Mouse (Mus musculus) lung, embryonic 16.5 days (tissue): ENCODE measurements around the gene Rnf25. TPM values are rescaled to one million over a fixed set of nuclear protein-coding genes. Genes with fewer than 3 reads are reported as not detected.

Source experiments
- ATAC-seq: fragments of 200-750 bp; cut with Nextera tagmentation; 2 replicates; pipeline ENCODE4 v1.8.0; 2017; ENCODE audit warnings: low read depth, mild to moderate bottlenecking, moderate library complexity
- H3K27ac ChIP-seq: fragments of 300-500 bp; sonication (generic); 2 replicates; pipeline ENCODE4 v1.5.1; 2014; ENCODE audit warnings: mild to moderate bottlenecking, control low read depth, low read length
- H3K27me3 ChIP-seq: fragments of 300-500 bp; sonication (generic); 2 replicates; pipeline ENCODE4 v1.6.1; 2014; ENCODE audit warnings: low read depth, low read length, mixed read lengths; ENCODE audit not compliant: control insufficient read depth, insufficient read depth
- H3K36me3 ChIP-seq: fragments of 300-500 bp; sonication (generic); 2 replicates; pipeline ENCODE4 v1.6.1; 2014; ENCODE audit warnings: low read length; ENCODE audit not compliant: control insufficient read depth, insufficient read depth
- H3K4me1 ChIP-seq: fragments of 300-500 bp; sonication (generic); replicated peaks from 2 replicates; pipeline ENCODE4 v1.6.1; 2014; ENCODE audit warnings: low read length, mixed read lengths; ENCODE audit not compliant: control insufficient read depth, insufficient read depth
- H3K4me2 ChIP-seq: fragments of 300-500 bp; sonication (generic); 2 replicates; pipeline ENCODE4 v1.6.1; 2014; ENCODE audit warnings: low read depth, low read length, control low read depth
- H3K4me3 ChIP-seq: fragments of 300-500 bp; sonication (generic); 2 replicates; pipeline ENCODE4 v1.5.1; 2014; ENCODE audit warnings: mild to moderate bottlenecking, low read length, control low read depth
- H3K9ac ChIP-seq: fragments of 300-500 bp; sonication (generic); 2 replicates; pipeline ENCODE4 v1.6.1; 2014; ENCODE audit warnings: low read length, control low read depth
- H3K9me3 ChIP-seq: fragments of 300-500 bp; sonication (generic); 2 replicates; pipeline ENCODE4 v1.6.1; 2016; ENCODE audit warnings: low read length; ENCODE audit not compliant: control insufficient read depth
- WGBS: fragments of 180-500 bp; shearing (Covaris S2); extraction: QIAGEN DNeasy Blood & Tissue Kit; methylation state at CpG from one replicate; pipeline ENCODE4 v1.1.7; 2014; 5-methylcytosine and 5-hydroxymethylcytosine counted together
- polyA plus RNA-seq: library from polyadenylated mRNA; unstranded; fragments of >200 nt; fragmentation: Nextera tagmentation; extraction: Ambion mirVana; gene quantifications from 2 replicates; pipeline ENCODE4 v1.2.1, GENCODE M21; 2015

Rnf25 gene
- 31.2 and 36.8 TPM in 2 replicates for polyA plus RNA-seq

- Histone ChIP-seq H3K4me3 (peak within 1 kb of the TSS; percentile 90), H3K4me2 (peak within 1 kb of the TSS; percentile 83), H3K36me3 (peaks cover 12% of the 10 kb centered on the region; the same call in 1 of the 2 replicates), H3K9ac (peak within 1 kb of the TSS; percentile 92), H3K4me1 (peaks cover 12% of the 10 kb centered on the region), H3K9me3 (no peaks in the 10 kb centered on the region), H3K27ac (peak within 1 kb of the TSS; percentile 46; the same call in 1 of the 2 replicates), H3K27me3 (no peaks in the 10 kb centered on the region)
- ATAC-seq, result peak; percentile 93
- WGBS, result 7% methylated on average over 25 of the region's 25 CpGs
Measured at GRCm38 (mm10) chr1:74601267-74601962, at the start of gene Rnf25, which contains the start of gene Stk36. TSS of gene Rnf25 (minus strand) at chr1:74601397. TSS of gene Stk36 (plus strand) at chr1:74601445.

- Histone ChIP-seq H3K4me2 (no peak overlapping the region), H3K9ac (no peak overlapping the region), H3K27me3 (no peaks in the 10 kb centered on the region), H3K27ac (no peak overlapping the region; the same call in 1 of the 2 replicates), H3K4me3 (no peak overlapping the region), H3K36me3 (no peaks in the 10 kb centered on the region), H3K4me1 (no peaks in the 10 kb centered on the region), H3K9me3 (no peaks in the 10 kb centered on the region)
- no peak for ATAC-seq
Measured at GRCm38 (mm10) chr1:74643926-74644325, 42.7 kb upstream of the Rnf25 start.

GRCm38 (mm10) chr1:74643524-74643923, 42.3 kb upstream of the Rnf25 start:
- Histone ChIP-seq H3K27me3 (no peaks in the 10 kb centered on the region), H3K9ac (no peak overlapping the region), H3K36me3 (no peaks in the 10 kb centered on the region), H3K27ac (peak overlapping the region; percentile 10; the same call in 1 of the 2 replicates), H3K4me2 (no peak overlapping the region), H3K4me1 (no peaks in the 10 kb centered on the region), H3K9me3 (no peaks in the 10 kb centered on the region), H3K4me3 (no peak overlapping the region)
- WGBS, result 33% methylated on average over 2 of the region's 2 CpGs
- no peak for ATAC-seq

- Histone ChIP-seq H3K27me3 (no peaks in the 10 kb centered on the region), H3K4me1 (no peaks in the 10 kb centered on the region), H3K4me2 (no peak overlapping the region), H3K36me3 (no peaks in the 10 kb centered on the region), H3K9ac (no peak overlapping the region), H3K27ac (no peak overlapping the region), H3K4me3 (no peak overlapping the region), H3K9me3 (no peaks in the 10 kb centered on the region)
- WGBS, result 69% methylated on average over 4 of the region's 4 CpGs
- no peak for ATAC-seq
Measured at GRCm38 (mm10) chr1:74632734-74633133, 31.5 kb upstream of the Rnf25 start.

GRCm38 (mm10) chr1:74628001-74628400, 26.8 kb upstream of the Rnf25 start:
- no peak for ATAC-seq
- 34% methylated on average over 7 of the region's 7 CpGs for WGBS

GRCm38 (mm10) chr1:74626076-74626475, 24.9 kb upstream of the Rnf25 start:
- Histone ChIP-seq H3K4me1 (no peaks in the 10 kb centered on the region), H3K9ac (no peak overlapping the region), H3K4me2 (no peak overlapping the region), H3K9me3 (no peaks in the 10 kb centered on the region), H3K27me3 (no peaks in the 10 kb centered on the region), H3K36me3 (no peaks in the 10 kb centered on the region), H3K4me3 (no peak overlapping the region), H3K27ac (no peak overlapping the region)
- WGBS, result 75% methylated on average over 4 of the region's 4 CpGs
- no peak for ATAC-seq

More at GRCm38 (mm10) chr1:74628001-74628400, 26.8 kb upstream of the Rnf25 start:
- Histone ChIP-seq H3K36me3 (no peaks in the 10 kb centered on the region), H3K9me3 (no peaks in the 10 kb centered on the region), H3K4me2 (no peak overlapping the region), H3K4me1 (no peaks in the 10 kb centered on the region), H3K27me3 (no peaks in the 10 kb centered on the region), H3K27ac (no peak overlapping the region), H3K9ac (no peak overlapping the region), H3K4me3 (no peak overlapping the region)

GRCm38 (mm10) chr1:74624183-74624582, 23.0 kb upstream of the Rnf25 start:
- Histone ChIP-seq H3K4me3 (no peak overlapping the region), H3K4me2 (no peak overlapping the region), H3K27ac (no peak overlapping the region), H3K36me3 (no peaks in the 10 kb centered on the region), H3K27me3 (no peaks in the 10 kb centered on the region), H3K9ac (no peak overlapping the region), H3K4me1 (no peaks in the 10 kb centered on the region), H3K9me3 (no peaks in the 10 kb centered on the region)
- peak; percentile 62 for ATAC-seq
- WGBS, result 69% methylated on average over 1 of the region's 1 CpGs

- H3K9me3 ChIP-seq, result no peaks in the 10 kb centered on the region
- WGBS, result 7% methylated on average over 26 of the region's 26 CpGs
- H3K36me3 ChIP-seq, result peaks cover 17% of the 10 kb centered on the region
- peaks cover 12% of the 10 kb centered on the region for H3K4me1 ChIP-seq
- H3K27me3 ChIP-seq, result no peaks in the 10 kb centered on the region
- peak overlapping the region; percentile 83 for H3K4me2 ChIP-seq
- peak overlapping the region; percentile 90 for H3K4me3 ChIP-seq
- peak; percentile 67 for ATAC-seq
- H3K9ac ChIP-seq, result peak overlapping the region; percentile 92
- peak overlapping the region; percentile 46; the same call in 1 of the 2 replicates for H3K27ac ChIP-seq
Measured at GRCm38 (mm10) chr1:74600501-74601266, 513 bp downstream of the Rnf25 start.

GRCm38 (mm10) chr1:74594434-74594833, 6.8 kb downstream of the Rnf25 start:
- no peak overlapping the region for H3K4me3 ChIP-seq
- H3K27ac ChIP-seq, result no peak overlapping the region
- H3K4me2 ChIP-seq, result no peak overlapping the region
- no peak overlapping the region for H3K9ac ChIP-seq
- H3K27me3 ChIP-seq, result no peaks in the 10 kb centered on the region
- ATAC-seq, result no peak
- no peaks in the 10 kb centered on the region for H3K9me3 ChIP-seq
- WGBS, result 73% methylated on average over 8 of the region's 8 CpGs
- H3K36me3 ChIP-seq, result peaks cover 44% of the 10 kb centered on the region
- no peaks in the 10 kb centered on the region for H3K4me1 ChIP-seq
